Mouse (Mus musculus): ENCODE data around the gene Krt86.
"Not testable (repeated sequence)": the region's sequence is repeated elsewhere in the genome, so short reads cannot be mapped to it uniquely, and the experiment has no call there.

The Krt86 gene

DNA sequence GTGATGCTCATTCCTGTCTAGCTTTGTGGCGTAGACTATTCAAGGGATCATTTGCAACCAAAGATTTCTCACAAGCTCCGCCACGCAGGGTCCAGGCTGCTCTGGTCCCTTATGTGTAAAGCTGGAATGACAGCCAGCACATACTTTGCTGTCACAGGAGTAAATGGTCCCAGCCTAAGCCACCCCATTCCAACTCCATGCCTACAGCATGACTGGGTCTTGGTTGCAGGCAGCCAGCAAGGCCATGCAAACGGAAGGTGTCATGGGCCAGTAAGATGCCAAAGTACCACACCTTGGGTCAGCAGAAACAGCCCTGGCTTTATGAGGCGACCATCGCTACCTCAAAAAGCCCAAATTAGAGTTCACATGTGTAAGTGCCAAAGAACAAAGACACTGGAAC is 20.4 kb downstream of the Krt86 start:
- DNase-seq, result no peak

DNA sequence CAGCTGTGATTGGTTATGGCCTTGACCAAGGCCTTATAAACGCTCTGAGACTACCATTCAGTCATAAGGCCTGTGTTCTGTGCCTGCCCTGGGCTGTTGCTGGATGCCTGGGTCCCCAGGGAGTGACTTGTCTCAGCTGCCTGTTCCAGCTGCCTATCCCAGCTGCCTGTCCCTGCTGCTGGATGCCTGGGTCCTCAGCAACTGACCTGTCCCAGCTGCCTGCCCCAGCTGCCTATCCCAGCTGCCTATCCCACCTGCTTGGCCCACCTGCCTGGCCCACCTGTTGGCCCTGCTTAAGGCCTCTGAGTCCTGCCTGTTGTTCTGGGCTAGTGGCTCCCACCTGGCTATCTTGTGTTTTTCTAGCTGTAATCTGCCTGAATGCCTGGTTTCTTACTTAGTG is 20.9 kb downstream of the Krt86 start:
- no peak for DNase-seq

DNA sequence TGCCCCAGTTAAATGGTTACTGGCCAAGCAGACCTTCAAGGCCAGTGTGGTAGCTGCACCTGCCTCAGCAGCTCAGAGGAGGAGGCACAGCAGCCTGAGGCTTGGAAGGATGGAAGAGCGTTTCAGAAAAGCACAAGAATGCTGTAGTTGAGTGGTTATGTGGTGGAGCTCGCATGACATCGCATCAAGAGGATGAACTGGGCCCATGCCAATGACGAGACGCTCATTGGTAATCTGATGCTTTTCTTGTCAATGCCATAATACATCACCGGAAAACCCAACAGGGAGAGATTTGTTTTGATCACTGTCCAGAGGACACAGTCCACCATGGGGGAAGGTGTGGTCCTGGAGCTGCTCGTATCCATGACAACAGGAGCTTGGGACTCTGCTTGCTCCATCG is 22.0 kb downstream of the Krt86 start:
- DNase-seq, result no peak

DNA sequence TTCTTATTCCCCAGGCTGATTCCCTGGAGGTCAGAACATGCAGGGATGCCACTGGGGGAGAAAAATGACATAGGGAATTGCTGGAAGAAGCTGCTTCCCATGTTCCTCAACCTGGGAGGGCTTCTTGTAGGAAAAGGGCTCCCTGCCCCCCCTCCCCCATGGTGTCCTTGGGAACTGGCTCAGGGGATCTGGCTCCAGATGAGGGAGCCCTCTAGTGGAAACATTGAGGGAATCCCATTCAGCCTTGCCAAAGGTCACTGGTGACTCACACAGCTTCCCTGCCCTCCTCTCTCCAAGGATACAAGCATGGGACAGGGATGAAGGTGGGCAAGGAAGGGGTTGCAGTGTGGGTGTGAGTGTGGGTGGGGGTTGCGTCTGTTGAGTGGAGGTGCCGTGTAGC is 23.9 kb downstream of the Krt86 start:
- DNase-seq, result peak; percentile 60

DNA sequence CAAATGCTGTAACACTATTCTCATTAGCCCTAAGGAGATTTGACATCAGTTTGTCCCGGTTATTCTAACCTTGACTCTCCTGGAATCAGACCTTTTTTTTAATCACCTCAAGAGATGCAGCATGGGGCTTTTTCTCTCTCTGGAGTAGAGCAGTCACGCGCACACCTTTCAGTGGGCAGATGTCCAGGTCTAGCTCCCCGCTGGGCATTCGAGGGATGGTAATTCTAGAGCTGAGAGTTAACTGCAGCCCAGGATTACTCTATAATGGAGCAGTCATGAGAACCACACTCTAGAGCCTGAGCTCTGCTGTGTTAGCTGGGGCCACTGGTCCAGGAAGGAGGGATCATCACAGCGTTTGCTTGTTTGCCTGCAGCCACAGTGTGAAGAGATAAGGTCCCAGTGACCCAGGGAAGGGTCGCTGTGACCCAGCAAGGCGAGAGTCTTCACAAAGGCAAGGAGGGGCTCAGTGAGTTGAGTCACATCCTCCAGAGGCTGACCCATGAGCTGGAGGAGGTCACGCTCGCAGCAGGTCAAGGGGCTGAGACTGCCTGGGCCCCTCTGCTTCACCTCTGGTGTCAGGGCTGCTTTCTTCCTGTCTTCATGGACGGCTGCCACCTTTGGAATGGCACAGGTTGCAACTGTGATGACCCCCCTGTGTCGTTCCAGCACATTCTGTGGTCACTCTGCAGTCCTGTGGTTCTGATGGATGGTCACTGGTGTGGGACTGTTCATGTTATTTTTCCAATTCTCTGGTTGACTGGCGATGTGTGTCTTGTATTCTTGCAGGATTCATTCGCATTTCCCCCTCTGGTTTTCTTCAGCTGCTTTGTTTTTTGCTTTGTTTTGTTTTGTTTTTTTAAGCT is 33.8 kb downstream of the Krt86 start:
- DNase-seq, result no peak

DNA sequence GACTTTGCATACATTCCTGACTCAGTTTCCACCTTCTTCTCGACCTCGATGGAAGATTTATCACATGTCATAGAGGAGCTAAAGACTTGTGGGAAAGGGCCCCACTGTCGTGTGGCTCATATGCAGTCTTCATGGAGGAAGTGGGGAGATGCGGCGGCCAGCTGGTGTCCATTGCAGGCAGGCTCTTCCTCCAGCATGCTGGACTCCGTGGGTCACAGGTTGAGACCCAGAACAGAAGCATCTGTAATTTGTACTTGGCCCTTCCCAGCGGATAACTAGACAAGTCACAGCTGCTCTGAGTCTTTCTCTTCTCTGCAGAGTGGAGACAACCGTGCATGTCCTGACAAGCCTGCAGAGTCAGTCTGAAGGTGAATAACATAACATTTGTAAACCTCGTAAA is 35.0 kb downstream of the Krt86 start:
- peak; percentile 14 for DNase-seq

DNA sequence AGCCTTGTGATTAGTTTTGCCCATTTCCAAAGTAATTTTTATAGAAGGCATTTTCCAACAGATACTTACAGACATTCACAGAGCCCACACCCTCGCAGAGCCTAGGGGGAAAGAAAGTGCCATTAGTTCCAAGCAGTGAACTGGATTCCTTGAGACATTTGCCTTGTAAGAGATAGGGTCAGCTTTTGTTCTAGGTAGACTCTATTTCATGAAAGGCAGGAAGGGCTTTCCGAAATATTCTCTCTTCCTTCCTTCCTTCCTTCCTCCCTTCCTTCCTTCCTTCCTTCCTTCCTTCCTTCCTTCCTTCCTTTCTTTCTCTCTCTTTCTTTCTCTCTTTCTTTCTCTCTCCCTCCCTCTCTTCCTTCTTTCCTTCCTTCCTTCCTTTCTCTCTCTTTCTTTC is 43.9 kb downstream of the Krt86 start, which contains the start of gene Gm49425:
Gene Gm49425, minus strand, starts transcription at position 101 of the 400 bp plus-strand sequence.
- DNase-seq, result not testable (repeated sequence)

DNA sequence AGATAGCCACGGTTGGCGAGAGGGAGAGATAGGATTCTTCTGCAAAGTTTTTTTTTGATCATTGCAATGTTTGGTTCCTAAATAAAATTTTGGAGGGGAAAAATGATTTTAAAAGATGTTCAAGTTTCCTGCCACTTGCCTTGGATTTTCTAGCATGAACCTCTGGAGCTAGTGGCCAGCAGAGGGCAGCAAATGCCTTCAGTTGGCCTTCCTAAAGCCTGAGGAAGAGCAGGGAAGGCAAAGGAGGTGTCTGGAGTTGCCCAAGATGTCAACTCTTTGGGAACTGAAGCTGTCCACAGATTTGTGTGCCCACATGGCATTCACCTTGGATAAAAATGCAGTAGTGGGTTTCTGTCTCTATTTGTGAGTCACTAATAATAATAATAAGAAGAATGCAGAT is 46.5 kb downstream of the Krt86 start:
- DNase-seq, result peak; percentile 86

DNA sequence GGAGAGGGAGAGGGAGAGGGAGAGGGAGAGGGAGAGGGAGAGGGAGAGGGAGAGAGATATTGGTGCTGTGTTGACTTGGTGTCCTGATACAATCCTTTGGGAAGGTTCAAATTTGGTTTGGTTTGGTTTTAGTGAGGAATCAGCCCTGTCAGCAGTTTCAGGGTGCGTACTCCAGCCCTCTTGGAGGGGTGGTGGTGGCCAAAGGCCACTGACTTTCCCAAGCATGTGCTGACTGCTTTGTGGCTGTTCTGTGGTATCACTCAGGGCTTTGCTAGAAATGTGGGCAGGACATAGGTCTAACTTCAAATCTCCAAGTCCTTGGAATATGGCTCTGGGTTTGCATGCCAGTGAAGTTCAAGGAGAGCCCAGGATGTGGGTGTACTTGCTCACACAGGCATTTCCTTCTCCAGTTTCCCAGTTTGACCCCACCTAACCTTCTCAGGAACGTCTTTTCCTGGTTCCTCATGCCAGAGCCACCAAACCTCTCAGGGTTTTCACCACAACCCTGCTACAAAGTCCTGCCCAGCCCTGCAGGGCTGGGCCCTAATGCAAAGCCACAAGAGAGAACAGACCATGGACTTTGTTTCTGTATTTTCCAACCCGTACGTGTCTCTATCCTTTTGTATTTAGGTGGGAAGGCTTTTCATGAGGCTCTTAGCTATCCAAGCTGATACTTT is 49.4 kb downstream of the Krt86 start:
- DNase-seq, result peak; percentile 10
